Mouse (Mus musculus) brain, adult 2 months (tissue): ENCODE data around the gene Prrxl1.

ENCODE experiments used
- DNase-seq: peaks from one replicate; pipeline ENCODE4 v3.0.0; 2011; ENCODE audit warnings: low read depth, low spot score

Prrxl1 gene

GRCm38 (mm10) chr14:32599290-32600041, at the start of gene Prrxl1:
Gene Prrxl1 (plus strand): TSS chr14:32599407.
- no peak for DNase-seq

- peak; percentile 60 for DNase-seq
These were observed 47.4 kb upstream of the Prrxl1 start for GRCm38 (mm10) chr14:32551854-32552253.

DNA sequence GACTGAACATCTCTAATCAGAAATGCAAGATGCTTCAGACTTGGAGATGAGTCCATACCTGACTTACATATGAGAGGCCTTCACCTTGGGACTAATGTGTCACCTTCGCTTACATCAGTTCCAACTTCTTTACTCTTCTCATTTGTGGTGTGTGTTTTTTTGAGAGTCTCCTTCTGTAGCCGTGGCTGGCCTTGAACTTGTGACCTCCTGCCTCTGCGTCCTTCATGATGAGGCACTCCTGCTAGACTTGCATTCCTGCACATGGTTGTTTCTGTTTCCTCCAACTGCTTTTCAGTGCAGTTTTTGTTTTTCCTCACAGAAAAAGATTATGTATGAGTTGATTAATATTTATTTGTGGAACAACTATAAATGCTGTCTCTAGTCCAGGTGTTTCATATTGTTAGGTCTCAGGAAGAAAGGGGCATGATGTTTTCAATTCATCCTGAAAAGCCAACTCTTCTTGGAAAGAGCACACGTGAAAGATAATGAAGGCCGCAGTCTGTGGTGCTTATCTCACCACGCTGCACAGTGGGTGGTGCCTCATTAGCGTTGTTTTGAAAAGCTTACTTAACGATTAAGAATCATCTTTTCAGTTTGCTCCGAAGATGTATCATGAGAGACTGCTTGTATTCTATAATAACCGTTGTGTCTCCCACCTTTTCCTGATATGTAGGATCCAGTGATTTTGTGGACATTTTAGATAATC, 45.9 kb upstream of the Prrxl1 start:
- DNase-seq: no peak

GRCm38 (mm10) chr14:32554860-32555526, 44.2 kb upstream of the Prrxl1 start:
- DNase-seq: no peak

DNA sequence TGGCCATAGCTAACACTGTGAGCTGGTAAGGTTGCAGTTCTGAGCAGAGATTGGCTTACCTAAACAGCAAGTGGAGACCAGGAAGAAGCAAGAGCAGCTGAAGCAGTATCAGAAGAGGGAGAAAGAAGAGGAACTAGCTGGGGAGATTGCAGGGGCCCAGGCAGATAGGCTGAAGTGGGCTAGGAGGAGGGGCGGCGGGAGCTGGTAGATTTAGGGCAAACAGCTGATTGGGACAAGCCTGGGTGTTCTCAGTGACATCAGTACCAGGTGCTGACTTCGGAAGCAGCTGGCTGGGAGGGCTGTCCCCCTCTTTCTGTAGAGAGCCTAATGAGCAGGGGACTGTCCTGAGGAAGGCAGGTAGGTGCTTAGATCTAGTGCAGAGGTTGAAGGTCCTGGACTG, 37.8 kb upstream of the Prrxl1 start:
- no peak for DNase-seq

- DNase-seq: no peak
These were observed 35.5 kb upstream of the Prrxl1 start for GRCm38 (mm10) chr14:32563661-32564060.

GRCm38 (mm10) chr14:32572519-32572918, 26.7 kb upstream of the Prrxl1 start:
- DNase-seq: peak; percentile 30

GRCm38 (mm10) chr14:32578420-32578819, 20.8 kb upstream of the Prrxl1 start:
- DNase-seq: no peak

DNA sequence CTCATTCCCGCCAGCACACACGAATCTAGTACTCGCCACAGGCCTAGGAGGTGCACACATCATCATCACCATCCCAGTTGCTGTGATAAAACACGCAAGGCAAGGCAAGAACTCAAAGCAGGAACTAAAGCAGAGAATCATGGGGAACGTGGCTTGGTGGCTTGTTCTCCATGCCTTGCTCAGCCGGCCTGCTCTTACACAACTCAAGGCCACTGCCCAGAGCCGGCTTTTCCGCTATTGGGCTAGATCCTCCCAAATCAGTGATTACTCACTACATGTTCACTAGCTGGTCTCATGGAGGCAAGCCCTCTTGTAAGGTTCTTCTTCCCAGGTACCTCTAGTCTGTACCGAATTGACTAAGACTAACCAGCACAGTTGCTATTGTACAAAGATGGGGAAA, 15.5 kb upstream of the Prrxl1 start:
- no peak for DNase-seq

- peak; percentile 74 for DNase-seq
These were observed 12.0 kb upstream of the Prrxl1 start for GRCm38 (mm10) chr14:32587013-32587784.

- no peak for DNase-seq
These were observed 8.8 kb upstream of the Prrxl1 start for GRCm38 (mm10) chr14:32590377-32590776.

- no peak for DNase-seq
These were observed 1.7 kb upstream of the Prrxl1 start for GRCm38 (mm10) chr14:32597232-32598231.

- no peak for DNase-seq
These were observed 579 bp upstream of the Prrxl1 start for GRCm38 (mm10) chr14:32598437-32599219.

- DNase-seq: no peak
These were observed 903 bp downstream of the Prrxl1 start for GRCm38 (mm10) chr14:32600110-32600509.

- DNase-seq: no peak
These were observed 6.3 kb downstream of the Prrxl1 start for GRCm38 (mm10) chr14:32605508-32605907.

- DNase-seq: no peak
These were observed 7.1 kb downstream of the Prrxl1 start for GRCm38 (mm10) chr14:32606316-32606715.

DNA sequence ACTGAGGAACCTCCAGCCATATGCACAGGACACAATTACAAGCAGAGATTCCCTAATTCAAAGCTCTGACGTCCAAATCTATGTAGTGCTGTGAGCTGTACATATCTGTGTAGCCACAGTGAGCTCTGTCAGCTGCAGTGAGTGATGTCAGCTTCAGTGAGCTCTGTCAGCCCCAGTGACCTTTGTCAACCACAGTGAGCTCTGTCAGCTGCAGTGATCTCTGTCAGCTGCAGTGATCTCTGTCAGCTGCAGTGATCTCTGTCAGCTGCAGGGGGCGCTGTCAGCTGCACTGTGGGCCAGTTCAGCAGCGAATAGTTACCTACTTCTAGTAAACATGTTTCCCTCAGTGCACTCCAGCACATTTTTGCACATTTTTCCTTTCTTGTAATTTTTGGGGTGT, 10.2 kb downstream of the Prrxl1 start:
- DNase-seq: peak; percentile 17

DNA sequence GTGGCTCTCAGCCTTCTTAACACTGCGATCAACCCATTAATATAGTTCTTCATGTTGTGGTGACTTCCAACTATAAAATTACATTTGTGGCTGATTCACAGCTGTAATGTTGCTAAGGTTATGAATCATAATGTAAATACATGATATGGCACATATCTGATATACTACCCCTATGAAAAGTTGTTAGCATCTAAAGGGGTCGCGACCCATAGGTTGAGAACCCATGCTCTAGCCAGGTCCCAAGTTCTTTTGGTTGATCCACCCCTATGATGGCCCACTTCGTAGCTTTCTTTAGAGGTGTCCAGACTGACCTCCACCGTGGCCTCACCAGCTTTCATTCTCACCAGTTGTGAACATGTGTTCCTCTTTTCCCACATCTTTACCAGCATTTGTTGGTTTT, 18.0 kb downstream of the Prrxl1 start:
- DNase-seq: no peak

DNA sequence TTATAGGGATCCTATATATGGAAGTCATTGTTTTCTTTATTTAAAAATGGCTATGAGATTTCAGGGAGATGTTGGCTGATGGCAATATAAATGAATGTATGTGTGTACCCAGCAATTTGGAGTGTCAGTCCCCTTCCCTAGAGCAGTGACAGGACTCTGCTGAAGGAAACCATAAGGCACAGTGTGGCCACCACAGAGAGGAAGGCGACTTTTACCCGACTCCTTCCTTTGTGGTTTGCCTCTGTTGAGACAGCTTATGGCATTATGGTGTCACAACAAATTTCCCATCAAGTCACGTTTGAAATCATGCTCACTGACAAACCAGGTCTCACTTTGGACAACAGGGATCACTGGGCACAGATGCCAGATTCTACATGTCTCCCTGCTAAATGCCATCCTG, 25.0 kb downstream of the Prrxl1 start:
- DNase-seq: no peak

DNA sequence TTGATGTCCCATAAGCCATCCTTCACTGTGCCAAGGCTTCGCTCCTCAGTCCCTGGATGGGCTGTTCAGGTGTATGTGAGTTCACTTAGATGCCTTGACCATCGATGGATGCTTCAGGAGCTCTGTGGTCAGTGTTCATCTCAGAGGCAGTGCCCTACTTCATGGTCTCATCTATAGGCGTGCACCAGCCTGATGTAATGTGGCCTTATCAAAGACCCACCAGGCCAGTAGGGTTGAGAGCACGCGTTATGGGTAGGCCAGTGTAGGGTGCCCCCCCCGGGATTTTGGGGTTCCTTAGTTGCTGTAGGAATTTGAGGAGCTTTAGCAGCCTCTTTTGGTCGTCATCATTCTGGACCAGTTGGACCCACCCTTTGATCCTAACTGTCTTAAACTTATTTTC, 25.6 kb downstream of the Prrxl1 start:
- no peak for DNase-seq
